Mouse (Mus musculus): ENCODE results near the gene Scn5a. TPM values are rescaled to one million over a fixed set of nuclear protein-coding genes. Genes with fewer than 3 reads are reported as not detected.
A peak's percentile ranks its signal among the peaks of the same experiment; 100 is the strongest.

Gene Scn5a
- polyA plus RNA-seq, 1 experiment from 2014 or later: 0.01 TPM

- no peaks in the 10 kb centered on the region for H3K36me3 ChIP-seq (replicated peaks; ENCODE audit: insufficient read depth, low read length)
- no peak overlapping the region for H3K4me3 ChIP-seq (ENCODE audit: low read depth, low read length)
- no peaks in the 10 kb centered on the region for H3K9me3 ChIP-seq (ENCODE audit: low read length)
- no peak overlapping the region for H3K9ac ChIP-seq (replicated peaks)
- TF ChIP-seq CTCF (IDR thresholded peaks at IDR 0.05; ENCODE audit: low read depth) (no peak), EP300 (IDR thresholded peaks at IDR 0.05; ENCODE audit: low read depth) (no peak)
- H3K4me2 ChIP-seq (ENCODE audit: low read depth, low read length): no peak overlapping the region
- H3K27me3 ChIP-seq (ENCODE audit: insufficient read depth, low read length): no peaks in the 10 kb centered on the region
- ATAC-seq (no peak), DNase-seq (no peak)
- no peaks in the 10 kb centered on the region for H3K4me1 ChIP-seq (ENCODE audit: insufficient read depth)
- no peak overlapping the region for H3K27ac ChIP-seq (ENCODE audit: low read depth)
- WGBS (ENCODE audit: insufficient replicate concordance): 81% methylated on average over 8 of the region's 8 CpGs
Observed at GRCm38 (mm10) chr9:119547128-119547527, 31.7 kb downstream of the Scn5a start.

DNA sequence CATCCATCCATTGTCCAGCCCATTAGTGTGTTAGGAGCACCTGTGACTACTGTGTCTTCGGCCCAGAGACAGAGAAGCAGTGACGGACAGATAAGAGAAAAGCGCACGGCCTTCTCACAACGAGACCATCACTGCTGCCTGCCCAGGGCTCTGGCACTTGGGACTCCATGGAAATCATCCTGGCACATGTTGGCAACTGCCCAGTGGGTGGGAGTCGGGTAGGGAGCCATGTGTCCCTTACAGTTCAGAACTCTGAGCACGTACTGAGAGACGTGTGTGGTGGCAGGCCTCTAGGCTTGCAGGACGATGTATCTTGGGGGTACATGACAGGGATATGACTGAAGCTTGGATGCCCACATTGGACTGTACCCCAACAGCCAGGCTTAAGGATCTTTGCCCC, 38.1 kb downstream of the Scn5a start:
- Histone ChIP-seq H3K27ac (ENCODE audit: low read depth) (no peak overlapping the region), H3K9ac (replicated peaks) (no peak overlapping the region), H3K9me3 (ENCODE audit: low read length) (no peaks in the 10 kb centered on the region), H3K36me3 (replicated peaks; ENCODE audit: insufficient read depth, low read length) (no peaks in the 10 kb centered on the region), H3K27me3 (ENCODE audit: insufficient read depth, low read length) (no peaks in the 10 kb centered on the region), H3K4me1 (ENCODE audit: insufficient read depth) (no peaks in the 10 kb centered on the region), H3K4me2 (ENCODE audit: low read depth, low read length) (no peak overlapping the region), H3K4me3 (ENCODE audit: low read depth, low read length) (no peak overlapping the region)
- DNase-seq: no peak
- WGBS (ENCODE audit: insufficient replicate concordance): 71% methylated on average over 9 of the region's 9 CpGs
- ATAC-seq: no peak
- TF ChIP-seq CTCF (IDR thresholded peaks at IDR 0.05; ENCODE audit: low read depth) (no peak), EP300 (IDR thresholded peaks at IDR 0.05; ENCODE audit: low read depth) (no peak)

GRCm38 (mm10) chr9:119537823-119538222, 41.0 kb downstream of the Scn5a start:
- H3K27me3 ChIP-seq (ENCODE audit: insufficient read depth, low read length): no peaks in the 10 kb centered on the region
- TF ChIP-seq EP300 (IDR thresholded peaks at IDR 0.05; ENCODE audit: low read depth) (no peak), CTCF (IDR thresholded peaks at IDR 0.05; ENCODE audit: low read depth) (no peak)
- H3K27ac ChIP-seq (ENCODE audit: low read depth): no peak overlapping the region
- no peaks in the 10 kb centered on the region for H3K36me3 ChIP-seq (replicated peaks; ENCODE audit: insufficient read depth, low read length)
- no peak overlapping the region for H3K4me3 ChIP-seq (ENCODE audit: low read depth, low read length)
- no peak for ATAC-seq
- WGBS (ENCODE audit: insufficient replicate concordance): 53% methylated on average over 4 of the region's 4 CpGs
- H3K4me2 ChIP-seq (ENCODE audit: low read depth, low read length): no peak overlapping the region
- H3K9me3 ChIP-seq (ENCODE audit: low read length): no peaks in the 10 kb centered on the region
- H3K4me1 ChIP-seq (ENCODE audit: insufficient read depth): no peaks in the 10 kb centered on the region
- DNase-seq: no peak
- H3K9ac ChIP-seq (replicated peaks): no peak overlapping the region

DNA sequence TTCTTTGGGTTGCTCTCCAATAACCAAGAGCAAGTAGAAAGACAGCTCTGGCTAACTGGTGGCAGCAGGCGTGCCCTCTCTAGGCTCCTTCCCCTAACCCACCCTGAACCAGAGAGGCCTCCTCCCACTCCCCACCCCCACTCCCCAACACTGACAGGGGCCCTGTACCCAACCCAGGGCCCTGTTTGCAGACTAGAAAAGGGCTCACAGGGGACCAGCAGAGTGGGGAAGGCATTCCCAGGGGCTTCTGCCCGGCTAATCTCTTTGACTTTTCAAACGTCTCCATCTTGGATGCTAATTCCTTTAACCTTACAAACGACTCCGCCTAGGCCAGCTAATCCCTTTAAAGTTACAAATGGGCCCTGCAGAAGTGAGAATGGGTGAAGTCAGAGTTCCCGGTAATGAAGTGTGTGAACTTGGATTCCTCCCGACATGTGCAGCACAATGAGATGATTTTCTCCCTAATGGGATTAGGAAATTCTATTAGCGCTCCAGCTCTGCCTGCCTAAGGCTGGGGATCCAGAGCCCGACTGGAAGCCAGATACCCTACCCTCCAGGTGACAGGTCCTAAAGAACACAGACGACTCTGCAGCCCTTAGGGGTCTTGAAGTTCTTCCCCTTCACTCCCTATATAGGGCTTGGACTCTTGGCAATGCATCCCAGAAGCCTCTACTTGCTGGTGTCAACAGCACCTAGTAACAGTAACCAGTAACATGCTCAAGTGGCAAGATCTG, 47.0 kb downstream of the Scn5a start:
- Histone ChIP-seq H3K36me3 (replicated peaks; ENCODE audit: insufficient read depth, low read length) (no peaks in the 10 kb centered on the region), H3K4me3 (ENCODE audit: low read depth, low read length) (no peak overlapping the region), H3K9me3 (ENCODE audit: low read length) (no peaks in the 10 kb centered on the region), H3K27ac (ENCODE audit: low read depth) (no peak overlapping the region), H3K27me3 (ENCODE audit: insufficient read depth, low read length) (peaks cover 4% of the 10 kb centered on the region), H3K4me2 (ENCODE audit: low read depth, low read length) (no peak overlapping the region), H3K4me1 (ENCODE audit: insufficient read depth) (no peaks in the 10 kb centered on the region), H3K9ac (replicated peaks) (no peak overlapping the region)
- no peak for ATAC-seq
- WGBS (ENCODE audit: insufficient replicate concordance): 32% methylated on average over 10 of the region's 10 CpGs
- DNase-seq: no peak
- TF ChIP-seq EP300 (IDR thresholded peaks at IDR 0.05; ENCODE audit: low read depth) (no peak), CTCF (IDR thresholded peaks at IDR 0.05; ENCODE audit: low read depth) (no peak)

DNA sequence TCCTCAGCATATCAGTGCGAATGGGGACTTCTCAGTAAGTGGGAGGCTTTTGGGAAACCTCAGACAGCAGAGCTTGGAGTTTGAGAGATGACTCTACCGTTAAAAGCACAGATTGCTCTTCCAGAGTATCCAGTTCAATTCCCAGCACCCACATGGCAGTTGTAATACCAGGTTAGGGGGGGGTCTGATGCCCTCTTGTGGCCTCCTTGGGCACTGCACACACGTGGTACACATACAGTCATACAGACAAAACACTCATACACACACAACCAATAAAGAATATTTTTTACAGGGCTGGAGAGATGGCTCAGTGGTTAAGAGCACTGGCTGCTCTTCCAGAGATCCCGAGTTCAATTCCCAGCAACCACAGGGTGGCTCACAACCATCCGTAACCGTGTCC, 54.3 kb downstream of the Scn5a start:
- Histone ChIP-seq H3K4me3 (ENCODE audit: low read depth, low read length) (no peak overlapping the region), H3K36me3 (replicated peaks; ENCODE audit: insufficient read depth, low read length) (no peaks in the 10 kb centered on the region), H3K27me3 (ENCODE audit: insufficient read depth, low read length) (no peaks in the 10 kb centered on the region; the same call in 1 of the 2 replicates), H3K9me3 (ENCODE audit: low read length) (peaks cover 3% of the 10 kb centered on the region), H3K4me2 (ENCODE audit: low read depth, low read length) (no peak overlapping the region), H3K9ac (replicated peaks) (no peak overlapping the region), H3K4me1 (ENCODE audit: insufficient read depth) (no peaks in the 10 kb centered on the region), H3K27ac (ENCODE audit: low read depth) (no peak overlapping the region)
- ATAC-seq (no peak), DNase-seq (no peak)
- TF ChIP-seq CTCF (IDR thresholded peaks at IDR 0.05; ENCODE audit: low read depth) (peak; percentile 10; the same call in 1 of the 2 replicates), EP300 (IDR thresholded peaks at IDR 0.05; ENCODE audit: low read depth) (no peak)
- WGBS (ENCODE audit: insufficient replicate concordance): 79% methylated on average over 6 of the region's 6 CpGs

DNA sequence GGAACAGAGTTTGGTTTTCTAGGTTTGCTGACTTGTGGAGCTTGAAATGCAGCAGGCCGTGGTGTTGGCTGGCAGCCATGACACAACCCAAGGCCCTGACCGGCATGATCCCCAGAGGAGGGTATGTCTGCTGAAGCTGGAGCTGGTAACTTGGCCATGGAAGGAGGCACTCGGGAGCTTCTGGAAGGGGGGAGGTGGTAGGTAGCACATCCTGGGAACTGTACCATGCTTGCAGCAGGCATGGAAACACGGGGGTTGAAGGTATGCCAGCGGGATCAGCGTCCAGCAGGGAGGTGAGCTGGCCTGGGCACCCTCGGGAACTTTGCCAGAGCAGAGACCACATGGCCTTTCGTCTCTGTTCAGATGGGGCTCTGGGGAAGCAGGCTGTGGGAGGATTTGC, 55.5 kb downstream of the Scn5a start:
- no peak overlapping the region for H3K27ac ChIP-seq (ENCODE audit: low read depth)
- DNase-seq (no peak), ATAC-seq (no peak)
- no peak overlapping the region for H3K9ac ChIP-seq (replicated peaks)
- no peak for TF ChIP-seq CTCF (IDR thresholded peaks at IDR 0.05; ENCODE audit: low read depth)
- TF ChIP-seq EP300 (IDR thresholded peaks at IDR 0.05; ENCODE audit: low read depth): no peak
- H3K36me3 ChIP-seq (replicated peaks; ENCODE audit: insufficient read depth, low read length): no peaks in the 10 kb centered on the region
- H3K4me2 ChIP-seq (ENCODE audit: low read depth, low read length): no peak overlapping the region
- no peaks in the 10 kb centered on the region for H3K4me1 ChIP-seq (ENCODE audit: insufficient read depth)
- H3K9me3 ChIP-seq (ENCODE audit: low read length): peaks cover 3% of the 10 kb centered on the region
- H3K27me3 ChIP-seq (ENCODE audit: insufficient read depth, low read length): no peaks in the 10 kb centered on the region
- WGBS (ENCODE audit: insufficient replicate concordance): 76% methylated on average over 8 of the region's 8 CpGs
- no peak overlapping the region for H3K4me3 ChIP-seq (ENCODE audit: low read depth, low read length)
